Mouse (Mus musculus) limb, embryonic 14.5 days (tissue): ENCODE data around the gene Chrdl2. TPM values are rescaled to one million over a fixed set of nuclear protein-coding genes. Genes with fewer than 3 reads are reported as not detected.

Experiments used
- ATAC-seq: fragments of 200-750 bp; cut with Nextera tagmentation; 2 replicates; pipeline ENCODE4 v1.8.0; 2017; ENCODE audit warnings: low read depth, moderate number of reproducible peaks, moderate TSS enrichment; ENCODE audit not compliant: low FRiP score
- DNase-seq: peaks from one replicate; pipeline ENCODE4 v3.0.0-alpha.2; 2015; ENCODE audit warnings: low spot score
- H3K27ac ChIP-seq: fragments of 300-500 bp; sonication (generic); replicated peaks from 2 replicates; pipeline ENCODE4 v1.5.1; 2014; ENCODE audit warnings: low read depth, mild to moderate bottlenecking, low read length, moderate library complexity, mixed read lengths
- H3K27me3 ChIP-seq: fragments of 300-500 bp; sonication (generic); 2 replicates; pipeline ENCODE4 v1.6.1; 2014; ENCODE audit warnings: low read length, mixed read lengths; ENCODE audit not compliant: control insufficient read depth, insufficient read depth
- H3K36me3 ChIP-seq: fragments of 300-500 bp; sonication (generic); 2 replicates; pipeline ENCODE4 v1.6.1; 2014; ENCODE audit warnings: mild to moderate bottlenecking, low read length, moderate library complexity, mixed read lengths; ENCODE audit not compliant: control insufficient read depth, insufficient read depth
- H3K4me1 ChIP-seq: fragments of 300-500 bp; sonication (generic); 2 replicates; pipeline ENCODE4 v1.6.1; 2014; ENCODE audit warnings: antibody characterized with exemption, low read length, mixed read lengths; ENCODE audit not compliant: control insufficient read depth, insufficient read depth
- H3K4me2 ChIP-seq: fragments of 300-500 bp; sonication (generic); replicated peaks from 2 replicates; pipeline ENCODE4 v1.6.1; 2014; ENCODE audit warnings: low read depth, mild to moderate bottlenecking, low read length, moderate library complexity; ENCODE audit not compliant: severe bottlenecking
- H3K4me3 ChIP-seq: fragments of 300-500 bp; sonication (generic); replicated peaks from 2 replicates; pipeline ENCODE4 v1.5.1; 2014; ENCODE audit warnings: low read length
- H3K9ac ChIP-seq: fragments of 300-500 bp; sonication (generic); 2 replicates; pipeline ENCODE4 v1.6.1; 2014; ENCODE audit warnings: mild to moderate bottlenecking, low read depth, low read length, moderate library complexity; ENCODE audit not compliant: severe bottlenecking
- H3K9me3 ChIP-seq: fragments of 300-500 bp; sonication (generic); 2 replicates; pipeline ENCODE4 v1.6.1; 2016; ENCODE audit warnings: low read length; ENCODE audit not compliant: control insufficient read depth
- POLR2A ChIP-seq: fragments of 200-500 bp; IDR thresholded peaks from 2 replicates; pipeline ENCODE4 v1.8.0; 2012; ENCODE audit warnings: inconsistent platforms, mild to moderate bottlenecking, moderate library complexity, borderline replicate concordance; ENCODE audit not compliant: insufficient read depth, insufficient read length; ENCODE audit errors: extremely low read depth
- WGBS: fragments of 180-500 bp; shearing (Covaris S2); extraction: QIAGEN DNeasy Blood & Tissue Kit; methylation state at CpG from one replicate; pipeline ENCODE4 v1.1.7; 2014; 5-methylcytosine and 5-hydroxymethylcytosine counted together
- polyA plus RNA-seq, 2 experiments: library from polyadenylated mRNA; depleted of rRNA in 1 of 2; stranded (reverse) in 1 of 2; unstranded in 1 of 2; fragments of >200 nt; fragmentation: Nextera tagmentation in 1 of 2; extraction: Ambion mirVana in 1 of 2; gene quantifications; 2 replicates each; pipeline versions ENCODE4 v1.2.1 to v1.2.3; 2012 to 2014

Chrdl2 gene
- polyA plus RNA-seq, 2 experiments = 2.1 to 4.0 TPM

DNA sequence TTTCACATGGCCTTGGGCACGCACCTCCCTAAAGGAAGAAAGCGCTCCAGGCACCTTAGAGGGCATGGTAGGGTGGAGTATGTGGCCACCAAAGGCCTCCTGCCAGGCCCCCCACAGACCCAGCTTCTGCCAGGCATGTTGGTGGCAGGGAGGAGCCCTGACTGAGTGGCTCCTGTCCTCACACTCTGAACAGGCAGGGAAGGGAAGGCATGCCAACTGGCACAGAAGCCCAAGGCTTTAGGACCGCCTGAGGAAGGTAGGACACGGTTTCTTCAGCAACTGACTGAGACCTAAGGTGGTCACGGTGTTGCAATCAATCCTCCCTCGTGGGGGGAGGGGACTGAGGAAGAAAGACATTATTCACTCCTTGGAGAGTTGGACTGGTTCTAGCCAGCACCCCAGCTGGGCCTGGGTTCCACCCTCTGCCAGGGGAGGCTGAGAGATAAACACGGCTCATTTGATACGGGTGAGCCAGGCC is 8.2 kb downstream of the Chrdl2 start:
- DNase-seq = no peak
- Histone ChIP-seq H3K4me1 (no peaks in the 10 kb centered on the region), H3K9ac (no peak overlapping the region), H3K36me3 (no peaks in the 10 kb centered on the region), H3K27me3 (no peaks in the 10 kb centered on the region), H3K27ac (no peak overlapping the region), H3K4me2 (no peak overlapping the region), H3K9me3 (no peaks in the 10 kb centered on the region), H3K4me3 (no peak overlapping the region)
- WGBS = 69% methylated on average over 8 of the region's 8 CpGs
- ATAC-seq = no peak
- TF ChIP-seq POLR2A = no peak

DNA sequence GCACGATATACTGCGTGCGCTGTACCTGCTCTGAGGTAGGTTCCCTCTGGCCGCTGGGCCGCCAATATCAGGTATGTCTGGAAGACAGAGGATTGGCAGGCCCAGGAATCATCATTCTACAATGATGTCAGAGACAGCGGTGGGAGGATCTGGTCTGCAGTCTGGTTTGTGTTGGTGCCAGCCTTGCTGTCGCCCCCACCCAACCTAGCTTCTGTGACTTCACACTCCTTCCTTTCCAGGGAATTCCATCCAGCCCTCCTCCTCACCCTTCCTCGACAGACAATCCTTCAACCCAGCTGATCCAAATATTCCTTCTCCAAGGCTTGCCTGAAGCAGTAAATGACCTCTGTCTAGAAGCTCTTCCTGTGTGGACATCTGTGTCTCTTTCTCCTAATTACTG is 11.1 kb downstream of the Chrdl2 start:
- no peaks in the 10 kb centered on the region for H3K36me3 ChIP-seq
- H3K9ac ChIP-seq = no peak overlapping the region
- TF ChIP-seq POLR2A = no peak
- no peak overlapping the region for H3K4me3 ChIP-seq
- no peaks in the 10 kb centered on the region for H3K27me3 ChIP-seq
- WGBS = 87% methylated on average over 8 of the region's 8 CpGs
- ATAC-seq = no peak
- H3K27ac ChIP-seq = no peak overlapping the region
- DNase-seq = no peak
- H3K9me3 ChIP-seq = no peaks in the 10 kb centered on the region
- H3K4me1 ChIP-seq = no peaks in the 10 kb centered on the region
- H3K4me2 ChIP-seq = no peak overlapping the region

DNA sequence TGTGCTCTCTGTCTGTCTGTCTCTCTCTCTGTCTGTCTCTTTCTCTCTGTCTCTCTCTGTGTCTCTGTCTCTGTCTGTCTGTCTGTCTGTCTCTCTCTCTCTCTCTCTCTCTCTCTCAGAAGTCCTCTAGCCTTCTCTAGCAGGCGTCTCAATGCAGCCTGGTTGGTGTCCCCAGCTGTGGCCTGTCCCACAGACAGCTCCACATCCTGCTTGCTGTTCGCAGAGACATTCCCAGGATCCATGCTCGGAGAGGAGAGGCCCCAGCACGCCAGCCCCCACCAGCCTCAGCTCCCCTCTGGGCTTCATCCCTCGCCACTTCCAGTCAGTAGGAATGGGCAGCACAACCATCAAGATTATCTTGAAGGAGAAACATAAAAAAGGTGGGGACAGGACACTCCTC is 21.4 kb downstream of the Chrdl2 start:
- 63% methylated on average over 5 of the region's 5 CpGs for WGBS
- Histone ChIP-seq H3K27ac (no peak overlapping the region), H3K9me3 (no peaks in the 10 kb centered on the region), H3K36me3 (no peaks in the 10 kb centered on the region), H3K4me3 (no peak overlapping the region), H3K9ac (no peak overlapping the region), H3K4me1 (no peaks in the 10 kb centered on the region), H3K27me3 (no peaks in the 10 kb centered on the region), H3K4me2 (no peak overlapping the region)
- no peak for TF ChIP-seq POLR2A
- DNase-seq (no peak), ATAC-seq (no peak)

DNA sequence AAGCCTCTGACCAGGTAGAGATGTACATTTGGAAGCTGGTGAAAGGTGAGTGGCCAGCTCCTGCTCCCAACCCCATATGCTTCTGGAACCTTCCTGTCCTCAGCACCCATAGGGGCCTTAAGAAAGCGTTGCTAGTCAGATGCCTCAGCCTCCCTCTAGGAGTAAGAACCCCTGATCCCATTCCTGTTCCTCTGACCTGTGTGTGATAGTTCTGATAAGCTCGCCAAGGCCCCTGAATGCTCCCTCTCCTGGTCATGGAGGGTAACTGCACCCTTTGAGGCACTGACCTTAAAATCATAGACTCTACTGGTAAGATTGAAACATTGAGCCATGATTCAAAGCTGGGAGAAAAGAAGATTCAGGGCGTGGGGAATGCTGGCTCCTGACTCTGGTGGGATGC is 23.3 kb downstream of the Chrdl2 start:
- Histone ChIP-seq H3K4me3 (no peak overlapping the region), H3K9ac (no peak overlapping the region), H3K27ac (no peak overlapping the region), H3K4me1 (no peaks in the 10 kb centered on the region), H3K4me2 (no peak overlapping the region), H3K9me3 (no peaks in the 10 kb centered on the region), H3K36me3 (no peaks in the 10 kb centered on the region), H3K27me3 (no peaks in the 10 kb centered on the region)
- WGBS = 35% methylated on average over 3 of the region's 3 CpGs
- no peak for ATAC-seq
- DNase-seq = no peak
- TF ChIP-seq POLR2A = no peak

DNA sequence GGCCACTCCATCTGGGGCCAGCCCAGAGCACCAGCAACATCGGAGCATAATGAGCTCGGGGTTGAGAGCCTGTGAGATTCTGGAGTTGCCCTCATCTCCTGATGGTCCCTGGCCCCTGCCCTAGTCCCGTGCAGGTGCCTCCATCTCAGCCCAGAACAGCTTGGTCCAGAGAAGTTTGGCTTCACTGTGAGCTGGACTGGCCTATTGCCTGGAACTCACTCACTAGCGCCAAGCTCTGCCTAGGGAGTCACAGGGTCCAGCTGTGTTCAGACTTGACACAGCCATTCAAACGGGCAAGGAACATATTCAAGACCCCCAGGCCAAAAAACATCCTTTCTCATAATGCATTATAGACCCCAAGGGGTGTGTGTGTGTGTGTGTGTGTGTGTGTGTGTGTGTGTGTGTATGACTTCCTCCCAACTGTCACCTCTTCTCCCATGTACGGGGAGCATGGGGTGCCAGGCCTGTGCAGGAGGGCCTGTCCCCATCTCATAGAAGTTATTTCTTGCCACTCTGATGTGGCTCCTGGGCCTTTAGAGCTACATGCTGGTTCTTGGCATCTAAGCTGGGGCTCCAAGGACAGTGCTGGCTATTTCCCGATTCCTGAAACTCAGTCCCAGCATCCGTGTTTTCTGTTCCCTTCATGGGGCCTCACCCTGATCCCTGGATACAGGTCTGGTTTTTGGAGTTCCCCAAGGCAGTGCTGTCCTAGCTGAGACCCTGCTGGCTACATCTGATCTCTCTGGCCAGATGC is 25.2 kb downstream of the Chrdl2 start:
- Histone ChIP-seq H3K4me1 (peaks cover 2% of the 10 kb centered on the region; the same call in 1 of the 2 replicates), H3K36me3 (no peaks in the 10 kb centered on the region), H3K4me2 (no peak overlapping the region), H3K9ac (no peak overlapping the region), H3K27ac (no peak overlapping the region), H3K4me3 (no peak overlapping the region), H3K9me3 (no peaks in the 10 kb centered on the region), H3K27me3 (no peaks in the 10 kb centered on the region)
- DNase-seq = no peak
- TF ChIP-seq POLR2A = no peak
- WGBS = 86% methylated on average over 8 of the region's 8 CpGs
- ATAC-seq = no peak
